Mouse (Mus musculus) limb, embryonic 14.5 days (tissue): ENCODE data around the gene Ifna15. TPM values are rescaled to one million over a fixed set of nuclear protein-coding genes. Genes with fewer than 3 reads are reported as not detected.
A peak's percentile ranks its signal among the peaks of the same experiment; 100 is the strongest.

Experiments used
- ATAC-seq: fragments of 200-750 bp; cut with Nextera tagmentation; 2 replicates; pipeline ENCODE4 v1.8.0; 2017; ENCODE audit warnings: low read depth, moderate number of reproducible peaks, moderate TSS enrichment; ENCODE audit not compliant: low FRiP score
- DNase-seq: peaks from one replicate; pipeline ENCODE4 v3.0.0-alpha.2; 2015; ENCODE audit warnings: low spot score
- H3K27ac ChIP-seq: fragments of 300-500 bp; sonication (generic); replicated peaks from 2 replicates; pipeline ENCODE4 v1.5.1; 2014; ENCODE audit warnings: low read depth, mild to moderate bottlenecking, low read length, moderate library complexity, mixed read lengths
- H3K27me3 ChIP-seq: fragments of 300-500 bp; sonication (generic); 2 replicates; pipeline ENCODE4 v1.6.1; 2014; ENCODE audit warnings: low read length, mixed read lengths; ENCODE audit not compliant: control insufficient read depth, insufficient read depth
- H3K36me3 ChIP-seq: fragments of 300-500 bp; sonication (generic); 2 replicates; pipeline ENCODE4 v1.6.1; 2014; ENCODE audit warnings: mild to moderate bottlenecking, low read length, moderate library complexity, mixed read lengths; ENCODE audit not compliant: control insufficient read depth, insufficient read depth
- H3K4me1 ChIP-seq: fragments of 300-500 bp; sonication (generic); 2 replicates; pipeline ENCODE4 v1.6.1; 2014; ENCODE audit warnings: antibody characterized with exemption, low read length, mixed read lengths; ENCODE audit not compliant: control insufficient read depth, insufficient read depth
- H3K4me2 ChIP-seq: fragments of 300-500 bp; sonication (generic); replicated peaks from 2 replicates; pipeline ENCODE4 v1.6.1; 2014; ENCODE audit warnings: low read depth, mild to moderate bottlenecking, low read length, moderate library complexity; ENCODE audit not compliant: severe bottlenecking
- H3K4me3 ChIP-seq: fragments of 300-500 bp; sonication (generic); replicated peaks from 2 replicates; pipeline ENCODE4 v1.5.1; 2014; ENCODE audit warnings: low read length
- H3K9ac ChIP-seq: fragments of 300-500 bp; sonication (generic); 2 replicates; pipeline ENCODE4 v1.6.1; 2014; ENCODE audit warnings: mild to moderate bottlenecking, low read depth, low read length, moderate library complexity; ENCODE audit not compliant: severe bottlenecking
- H3K9me3 ChIP-seq: fragments of 300-500 bp; sonication (generic); 2 replicates; pipeline ENCODE4 v1.6.1; 2016; ENCODE audit warnings: low read length; ENCODE audit not compliant: control insufficient read depth
- POLR2A ChIP-seq: fragments of 200-500 bp; IDR thresholded peaks from 2 replicates; pipeline ENCODE4 v1.8.0; 2012; ENCODE audit warnings: inconsistent platforms, mild to moderate bottlenecking, moderate library complexity, borderline replicate concordance; ENCODE audit not compliant: insufficient read depth, insufficient read length; ENCODE audit errors: extremely low read depth
- WGBS: fragments of 180-500 bp; shearing (Covaris S2); extraction: QIAGEN DNeasy Blood & Tissue Kit; methylation state at CpG from one replicate; pipeline ENCODE4 v1.1.7; 2014; 5-methylcytosine and 5-hydroxymethylcytosine counted together
- polyA plus RNA-seq, 2 experiments: library from polyadenylated mRNA; depleted of rRNA in 1 of 2; stranded (reverse) in 1 of 2; unstranded in 1 of 2; fragments of >200 nt; fragmentation: Nextera tagmentation in 1 of 2; extraction: Ambion mirVana in 1 of 2; gene quantifications; 2 replicates each; pipeline versions ENCODE4 v1.2.1 to v1.2.3; 2012 to 2014

Ifna15 gene
- polyA plus RNA-seq, 2 experiments: not detected

DNA sequence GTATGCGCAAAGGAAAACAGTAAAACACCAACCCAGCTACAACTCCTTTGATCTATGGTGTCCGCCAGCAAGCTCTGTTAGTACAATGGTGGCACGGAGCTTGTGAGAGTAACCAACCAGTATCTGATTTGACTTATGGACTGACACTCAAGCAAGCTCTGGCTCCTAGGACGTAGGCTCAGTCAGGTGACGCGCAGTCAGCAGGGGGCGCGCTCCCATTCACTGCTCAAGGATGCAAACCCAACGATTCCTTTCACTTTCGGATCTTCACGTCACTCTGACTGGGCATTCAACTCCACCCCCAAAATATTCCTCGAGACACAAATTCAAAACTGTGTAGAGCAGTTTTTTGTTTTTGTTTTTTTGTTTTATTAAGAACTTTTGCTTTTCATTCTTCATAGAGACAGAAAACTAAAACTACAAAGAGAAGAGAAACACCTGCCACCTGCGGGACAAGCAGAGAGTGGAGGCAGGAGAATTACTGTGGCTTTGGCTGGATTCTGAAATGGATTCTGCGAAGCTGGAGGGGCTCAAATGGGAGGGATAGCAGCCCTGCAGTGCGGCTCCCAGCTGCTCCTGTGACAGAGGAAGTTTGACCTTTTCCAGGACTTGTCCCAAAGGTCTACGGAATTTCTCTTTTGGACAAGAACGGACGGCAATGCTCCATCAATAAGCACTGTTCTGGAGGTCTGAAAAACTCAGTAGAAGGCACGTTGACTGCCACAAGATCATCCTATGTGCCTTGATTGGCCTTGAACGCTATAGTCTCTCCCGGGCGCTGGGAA lies 7.7 kb downstream of the Ifna15 start:
- Histone ChIP-seq H3K9me3 (no peaks in the 10 kb centered on the region), H3K36me3 (no peaks in the 10 kb centered on the region), H3K27me3 (no peaks in the 10 kb centered on the region), H3K4me1 (no peaks in the 10 kb centered on the region), H3K9ac (no peak overlapping the region), H3K4me3 (peak overlapping the region; percentile 21), H3K27ac (no peak overlapping the region), H3K4me2 (peak overlapping the region; percentile 33)
- TF ChIP-seq POLR2A: no peak
- DNase-seq (peak; percentile 85), ATAC-seq (peak; percentile 77; the same call in 1 of the 2 replicates)
- WGBS: 31% methylated on average over 22 of the region's 22 CpGs

DNA sequence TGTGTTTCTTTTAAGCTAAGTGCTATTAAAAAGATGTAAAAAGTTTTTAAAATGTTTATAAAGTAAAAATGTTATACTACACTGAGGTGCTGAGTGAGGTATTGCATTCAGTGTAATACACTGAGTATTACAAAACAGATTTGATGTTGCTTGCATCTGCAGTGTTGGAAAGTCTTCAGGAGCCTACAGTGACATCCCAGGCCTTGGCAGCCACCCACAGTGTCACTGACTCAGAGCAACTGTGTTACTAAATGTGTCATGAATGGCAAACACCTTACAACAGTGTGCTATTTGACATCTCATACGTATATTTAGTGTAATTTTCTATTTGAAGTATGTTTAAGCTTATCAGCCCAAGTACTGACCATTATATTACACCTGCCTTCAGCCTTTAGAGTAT lies 10.1 kb downstream of the Ifna15 start:
- H3K36me3 ChIP-seq: no peaks in the 10 kb centered on the region
- no peak overlapping the region for H3K9ac ChIP-seq
- H3K27me3 ChIP-seq: no peaks in the 10 kb centered on the region
- no peak for ATAC-seq
- H3K4me1 ChIP-seq: no peaks in the 10 kb centered on the region
- WGBS: 84% methylated on average over 1 of the region's 1 CpGs
- H3K27ac ChIP-seq: no peak overlapping the region
- TF ChIP-seq POLR2A: no peak
- DNase-seq: no peak
- no peak overlapping the region for H3K4me2 ChIP-seq
- no peaks in the 10 kb centered on the region for H3K9me3 ChIP-seq
- H3K4me3 ChIP-seq: no peak overlapping the region

DNA sequence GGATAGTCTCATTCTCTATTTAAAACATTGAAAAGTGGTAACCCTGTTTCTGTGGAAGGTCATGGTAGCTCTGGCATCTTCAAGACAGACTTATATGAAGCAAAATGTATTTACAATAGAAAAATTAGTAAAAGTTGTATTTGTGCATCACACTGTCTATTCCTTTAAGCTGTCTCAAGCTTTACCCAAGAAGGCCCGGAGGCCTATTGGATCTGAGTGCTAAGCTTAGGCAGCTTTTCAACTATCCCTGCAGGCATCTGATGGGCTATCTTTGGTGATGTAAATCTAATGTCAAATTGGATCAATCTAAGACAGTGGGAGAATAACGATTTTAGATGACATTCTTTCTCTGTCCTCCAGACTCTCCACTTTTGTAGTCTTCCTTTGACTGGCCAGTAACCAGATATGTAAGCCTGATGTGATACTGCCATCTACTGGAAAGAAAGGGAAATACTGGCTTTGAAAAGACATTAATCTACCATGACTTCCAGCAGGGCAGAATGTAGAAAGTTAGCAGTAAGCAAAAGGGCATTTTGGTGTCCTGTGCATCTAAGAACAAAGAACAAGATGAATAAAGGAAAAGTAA lies 14.3 kb downstream of the Ifna15 start:
- WGBS: 45% methylated on average over 2 of the region's 2 CpGs
- no peak overlapping the region for H3K4me3 ChIP-seq

DNA sequence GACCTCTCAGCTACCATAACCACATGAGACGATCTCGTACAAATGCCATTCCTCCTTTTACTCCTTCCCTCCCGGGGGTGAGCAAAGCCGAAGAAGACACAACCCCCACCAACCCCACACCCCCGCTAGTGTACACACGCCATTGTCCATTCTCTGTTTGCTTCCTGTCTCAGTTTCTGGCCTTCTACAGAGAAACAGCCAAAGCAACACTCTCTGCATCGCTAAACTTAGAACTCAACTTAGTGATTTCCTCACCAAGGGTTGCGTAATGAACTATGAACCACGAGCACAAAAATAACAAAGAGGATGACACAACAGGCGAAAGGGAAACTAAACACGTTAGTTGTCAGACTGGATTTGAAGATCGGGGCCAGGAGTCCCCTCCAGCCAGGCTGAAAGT lies 20.7 kb downstream of the Ifna15 start:
- DNase-seq: no peak
- Histone ChIP-seq H3K27me3 (no peaks in the 10 kb centered on the region), H3K4me2 (no peak overlapping the region), H3K4me1 (no peaks in the 10 kb centered on the region), H3K36me3 (no peaks in the 10 kb centered on the region), H3K27ac (no peak overlapping the region), H3K9ac (no peak overlapping the region), H3K4me3 (no peak overlapping the region), H3K9me3 (no peaks in the 10 kb centered on the region)
- ATAC-seq: no peak
- 79% methylated on average over 12 of the region's 12 CpGs for WGBS
- TF ChIP-seq POLR2A: no peak

More for the DNA sequence above, 14.3 kb downstream of the Ifna15 start:
- H3K36me3 ChIP-seq: no peaks in the 10 kb centered on the region
- no peaks in the 10 kb centered on the region for H3K27me3 ChIP-seq
- H3K9me3 ChIP-seq: no peaks in the 10 kb centered on the region
- ATAC-seq (peak; percentile 53; the same call in 1 of the 2 replicates), DNase-seq (peak; percentile 81)
- H3K4me1 ChIP-seq: no peaks in the 10 kb centered on the region
- no peak overlapping the region for H3K27ac ChIP-seq
- H3K9ac ChIP-seq: no peak overlapping the region
- H3K4me2 ChIP-seq: no peak overlapping the region
- no peak for TF ChIP-seq POLR2A

DNA sequence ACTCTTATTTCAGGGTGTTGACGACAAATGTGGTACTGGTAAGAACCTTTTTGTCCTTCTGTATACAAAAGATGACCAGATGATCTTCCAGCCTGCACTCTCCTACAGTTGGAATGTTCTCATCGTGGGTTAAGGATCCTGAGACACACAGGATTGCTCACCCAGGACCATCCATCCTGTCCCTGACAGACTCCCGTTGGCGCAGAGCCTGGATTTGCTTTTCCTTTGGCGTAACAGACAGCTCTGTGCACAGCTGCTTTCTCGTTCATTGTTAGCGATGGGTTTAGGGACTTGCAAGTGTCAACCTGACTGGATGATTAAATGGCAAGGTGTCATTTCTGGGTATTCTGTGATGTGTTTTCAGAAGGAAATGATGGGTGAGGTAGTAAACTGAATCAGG lies 21.4 kb downstream of the Ifna15 start:
- Histone ChIP-seq H3K27me3 (no peaks in the 10 kb centered on the region), H3K36me3 (no peaks in the 10 kb centered on the region), H3K4me1 (no peaks in the 10 kb centered on the region), H3K9ac (no peak overlapping the region), H3K4me2 (no peak overlapping the region), H3K27ac (no peak overlapping the region), H3K9me3 (no peaks in the 10 kb centered on the region), H3K4me3 (no peak overlapping the region)
- DNase-seq (no peak), ATAC-seq (no peak)
- 69% methylated on average over 7 of the region's 7 CpGs for WGBS
- TF ChIP-seq POLR2A: no peak
